Mouse (Mus musculus): ENCODE results near the gene Mtmr6.

DNA sequence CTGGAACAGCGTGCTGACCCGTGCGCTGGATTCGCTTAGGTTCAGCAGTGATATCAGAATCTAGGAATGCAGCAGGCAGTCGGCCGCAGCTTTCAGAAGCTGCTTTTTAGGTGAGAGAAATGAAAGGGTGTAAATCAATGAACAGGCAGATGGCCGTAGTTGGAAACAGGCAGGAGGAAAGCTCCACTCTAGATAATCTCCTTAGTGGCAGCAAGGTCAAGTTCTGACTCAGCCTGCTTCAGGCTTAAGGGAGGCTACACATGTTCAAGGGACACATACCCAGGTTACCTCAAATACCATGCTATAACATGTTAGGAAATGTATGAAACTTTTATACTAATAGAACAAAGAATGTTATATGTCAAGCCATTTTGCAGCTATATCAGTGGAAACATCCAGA, 2.7 kb upstream of the Mtmr6 start:
- TF ChIP-seq ZKSCAN1 (IDR thresholded peaks at IDR 0.05; ENCODE audit: borderline replicate concordance, low read depth, low read length) (no peak), NELFE (IDR thresholded peaks at IDR 0.05; ENCODE audit: low read depth, low read length) (no peak), ZNF384 (IDR thresholded peaks at IDR 0.05; ENCODE audit: low read depth, low read length) (no peak), CTCF (conservative IDR thresholded peaks at IDR 0.05 in 1 of 2, IDR thresholded peaks at IDR 0.05 in 1 of 2; ENCODE audit: low read depth in 2 of 2, low read length in 2 of 2) (no peak), MEF2A (IDR thresholded peaks at IDR 0.05; ENCODE audit: borderline replicate concordance, low read depth, low read length) (no peak), CHD2 (IDR thresholded peaks at IDR 0.05; ENCODE audit: low read length) (no peak)

Measured in CH12.LX (cell line).